Mouse (Mus musculus): ENCODE data around the gene Aqr. TPM values are rescaled to one million over a fixed set of nuclear protein-coding genes. Genes with fewer than 3 reads are reported as not detected.

Gene Aqr
- polyA plus RNA-seq, 1 experiment from 2014 or later: 45.4 TPM

DNA sequence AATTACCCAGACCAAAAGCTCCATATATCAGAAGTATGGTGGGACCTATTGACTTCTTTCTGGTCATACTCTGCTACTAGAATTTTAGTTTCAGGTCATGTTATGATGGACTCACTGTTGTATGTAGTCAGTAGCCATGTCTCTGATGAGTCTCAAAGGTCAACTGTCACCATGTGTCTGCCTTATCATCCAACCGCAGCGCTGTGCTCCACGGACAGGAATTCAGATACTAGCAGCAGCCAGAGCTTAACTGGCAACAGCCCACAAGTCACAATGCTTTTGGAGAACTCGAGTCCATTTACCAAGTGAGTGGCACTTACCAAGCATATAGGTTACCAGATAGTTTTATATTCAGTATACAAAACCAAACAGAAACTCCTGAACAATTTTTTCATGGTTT, 89.2 kb downstream of the Aqr start:
- ATAC-seq (ENCODE audit: low read depth): no peak

DNA sequence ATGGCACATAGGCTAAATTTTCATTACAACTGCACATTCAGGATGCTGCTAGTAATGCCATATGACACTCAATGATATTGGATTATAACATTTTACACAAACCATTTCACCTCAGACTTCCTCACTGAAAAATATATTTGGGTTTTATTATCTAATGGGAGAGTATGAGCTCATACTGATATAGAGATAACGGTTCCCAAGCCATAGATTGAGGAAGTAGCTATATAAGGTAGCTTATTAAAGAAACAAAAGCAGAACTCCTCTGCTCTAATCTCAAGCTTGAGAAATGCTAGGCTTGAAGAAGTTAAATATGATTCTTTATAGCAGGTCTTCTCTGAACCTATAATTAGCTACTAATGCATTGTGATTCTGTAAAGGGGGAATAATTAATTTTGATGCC, 90.3 kb downstream of the Aqr start:
- Histone ChIP-seq H3K27ac (ENCODE audit: low read depth, low read length) (no peak overlapping the region), H3K36me3 (ENCODE audit: control insufficient read depth, insufficient read depth, low read length) (peaks cover 19% of the 10 kb centered on the region; the same call in 1 of the 2 replicates), H3K4me3 (ENCODE audit: low read depth, low read length) (no peak overlapping the region), H3K4me1 (ENCODE audit: control insufficient read depth, insufficient read depth, low read length) (no peaks in the 10 kb centered on the region), H3K9me3 (ENCODE audit: control insufficient read depth, low read length) (no peaks in the 10 kb centered on the region), H3K27me3 (ENCODE audit: control insufficient read depth, insufficient read depth, low read length) (no peaks in the 10 kb centered on the region), H3K9ac (replicated peaks; ENCODE audit: low read depth, low read length) (no peak overlapping the region), H3K4me2 (ENCODE audit: low read depth, low read length) (no peak overlapping the region)
- ATAC-seq (ENCODE audit: low read depth): no peak
- 81% methylated on average over 1 of the region's 1 CpGs for WGBS

More for the DNA sequence above, 89.2 kb downstream of the Aqr start:
- no peak overlapping the region for H3K4me2 ChIP-seq (ENCODE audit: low read depth, low read length)
- H3K9ac ChIP-seq (replicated peaks; ENCODE audit: low read depth, low read length): no peak overlapping the region
- H3K27ac ChIP-seq (ENCODE audit: low read depth, low read length): no peak overlapping the region
- H3K27me3 ChIP-seq (ENCODE audit: control insufficient read depth, insufficient read depth, low read length): no peaks in the 10 kb centered on the region
- peaks cover 26% of the 10 kb centered on the region; the same call in 1 of the 2 replicates for H3K36me3 ChIP-seq (ENCODE audit: control insufficient read depth, insufficient read depth, low read length)
- H3K9me3 ChIP-seq (ENCODE audit: control insufficient read depth, low read length): no peaks in the 10 kb centered on the region
- H3K4me3 ChIP-seq (ENCODE audit: low read depth, low read length): no peak overlapping the region
- H3K4me1 ChIP-seq (ENCODE audit: control insufficient read depth, insufficient read depth, low read length): no peaks in the 10 kb centered on the region
- 97% methylated on average over 4 of the region's 4 CpGs for WGBS

DNA sequence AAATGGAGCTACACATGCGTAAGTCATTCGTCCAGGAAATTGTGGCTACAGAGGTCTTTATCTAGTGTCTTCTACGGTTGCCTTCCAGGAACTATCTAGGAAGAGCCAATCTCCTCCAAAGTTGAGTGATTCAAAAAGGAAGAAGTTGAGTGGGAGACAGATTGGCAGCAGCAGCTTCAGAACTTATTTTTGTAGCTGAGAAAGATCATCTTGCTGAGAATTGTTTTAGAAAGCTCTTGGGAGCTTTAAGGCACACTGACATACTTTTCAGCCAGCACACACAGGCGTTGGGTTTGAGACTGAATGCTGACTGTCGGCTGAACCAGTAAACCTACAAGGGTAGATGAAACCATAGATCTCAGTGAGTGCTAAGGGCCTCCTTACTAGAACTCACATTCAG, 91.5 kb downstream of the Aqr start:
- no peak for ATAC-seq (ENCODE audit: low read depth)
- no peak overlapping the region for H3K9ac ChIP-seq (replicated peaks; ENCODE audit: low read depth, low read length)
- no peak overlapping the region for H3K4me3 ChIP-seq (ENCODE audit: low read depth, low read length)
- no peak overlapping the region for H3K27ac ChIP-seq (ENCODE audit: low read depth, low read length)
- 0 out of 2 replicates have a peak, but pooled peaks cover 8% of the 10 kb centered on the region for H3K36me3 ChIP-seq (ENCODE audit: control insufficient read depth, insufficient read depth, low read length)
- H3K4me1 ChIP-seq (ENCODE audit: control insufficient read depth, insufficient read depth, low read length): no peaks in the 10 kb centered on the region
- WGBS: 93% methylated on average over 5 of the region's 5 CpGs
- H3K9me3 ChIP-seq (ENCODE audit: control insufficient read depth, low read length): no peaks in the 10 kb centered on the region
- H3K4me2 ChIP-seq (ENCODE audit: low read depth, low read length): no peak overlapping the region
- no peaks in the 10 kb centered on the region for H3K27me3 ChIP-seq (ENCODE audit: control insufficient read depth, insufficient read depth, low read length)

GRCm38 (mm10) chr2:114094696-114095095, 92.1 kb downstream of the Aqr start:
- no peak overlapping the region for H3K27ac ChIP-seq (ENCODE audit: low read depth, low read length)
- no peak overlapping the region for H3K4me2 ChIP-seq (ENCODE audit: low read depth, low read length)
- WGBS: 100% methylated on average over 1 of the region's 1 CpGs
- H3K9me3 ChIP-seq (ENCODE audit: control insufficient read depth, low read length): no peaks in the 10 kb centered on the region
- H3K4me1 ChIP-seq (ENCODE audit: control insufficient read depth, insufficient read depth, low read length): no peaks in the 10 kb centered on the region
- H3K4me3 ChIP-seq (ENCODE audit: low read depth, low read length): no peak overlapping the region
- H3K9ac ChIP-seq (replicated peaks; ENCODE audit: low read depth, low read length): no peak overlapping the region
- H3K27me3 ChIP-seq (ENCODE audit: control insufficient read depth, insufficient read depth, low read length): no peaks in the 10 kb centered on the region
- ATAC-seq (ENCODE audit: low read depth): no peak
- H3K36me3 ChIP-seq (ENCODE audit: control insufficient read depth, insufficient read depth, low read length): 0 out of 2 replicates have a peak, but pooled peaks cover 4% of the 10 kb centered on the region

DNA sequence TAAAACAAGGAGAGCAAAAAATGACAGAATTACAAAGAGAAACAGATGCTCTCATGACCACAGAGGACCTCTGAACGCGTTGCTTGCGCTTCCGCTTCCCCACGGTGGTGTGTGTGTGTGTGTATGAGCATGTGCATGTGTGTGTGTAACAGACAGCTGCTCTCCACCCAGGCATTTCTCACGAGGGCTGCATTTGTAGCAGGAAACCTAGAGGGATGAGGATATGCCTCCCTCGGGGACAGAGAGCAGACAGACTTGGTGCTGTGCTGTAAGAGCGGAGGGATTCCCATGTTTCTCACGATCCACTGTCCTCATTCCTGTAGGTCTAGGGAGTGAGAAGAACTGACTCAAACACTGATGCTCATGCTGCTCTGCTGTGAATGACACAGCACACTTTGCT, 93.2 kb downstream of the Aqr start:
- WGBS: 67% methylated on average over 9 of the region's 9 CpGs
- Histone ChIP-seq H3K9ac (replicated peaks; ENCODE audit: low read depth, low read length) (no peak overlapping the region), H3K36me3 (ENCODE audit: control insufficient read depth, insufficient read depth, low read length) (no peaks in the 10 kb centered on the region), H3K27me3 (ENCODE audit: control insufficient read depth, insufficient read depth, low read length) (no peaks in the 10 kb centered on the region), H3K4me3 (ENCODE audit: low read depth, low read length) (no peak overlapping the region), H3K9me3 (ENCODE audit: control insufficient read depth, low read length) (no peaks in the 10 kb centered on the region), H3K4me2 (ENCODE audit: low read depth, low read length) (no peak overlapping the region), H3K4me1 (ENCODE audit: control insufficient read depth, insufficient read depth, low read length) (no peaks in the 10 kb centered on the region), H3K27ac (ENCODE audit: low read depth, low read length) (no peak overlapping the region)
- peak; percentile 65; the same call in 1 of the 2 replicates for ATAC-seq (ENCODE audit: low read depth)

- ATAC-seq (ENCODE audit: low read depth): no peak
- no peaks in the 10 kb centered on the region for H3K36me3 ChIP-seq (ENCODE audit: control insufficient read depth, insufficient read depth, low read length)
- no peak overlapping the region for H3K4me2 ChIP-seq (ENCODE audit: low read depth, low read length)
- no peak overlapping the region for H3K9ac ChIP-seq (replicated peaks; ENCODE audit: low read depth, low read length)
- H3K27ac ChIP-seq (ENCODE audit: low read depth, low read length): no peak overlapping the region
- no peaks in the 10 kb centered on the region for H3K4me1 ChIP-seq (ENCODE audit: control insufficient read depth, insufficient read depth, low read length)
- 83% methylated on average over 3 of the region's 3 CpGs for WGBS
- H3K27me3 ChIP-seq (ENCODE audit: control insufficient read depth, insufficient read depth, low read length): no peaks in the 10 kb centered on the region
- H3K9me3 ChIP-seq (ENCODE audit: control insufficient read depth, low read length): no peaks in the 10 kb centered on the region
- H3K4me3 ChIP-seq (ENCODE audit: low read depth, low read length): no peak overlapping the region
Observed at GRCm38 (mm10) chr2:114089862-114090261, 97.0 kb downstream of the Aqr start.

GRCm38 (mm10) chr2:114087271-114087670, 99.6 kb downstream of the Aqr start:
- 75% methylated on average over 1 of the region's 1 CpGs for WGBS
- no peak overlapping the region for H3K4me2 ChIP-seq (ENCODE audit: low read depth, low read length)
- H3K9me3 ChIP-seq (ENCODE audit: control insufficient read depth, low read length): no peaks in the 10 kb centered on the region
- H3K9ac ChIP-seq (replicated peaks; ENCODE audit: low read depth, low read length): no peak overlapping the region
- H3K4me3 ChIP-seq (ENCODE audit: low read depth, low read length): no peak overlapping the region
- no peaks in the 10 kb centered on the region for H3K36me3 ChIP-seq (ENCODE audit: control insufficient read depth, insufficient read depth, low read length)
- no peaks in the 10 kb centered on the region for H3K4me1 ChIP-seq (ENCODE audit: control insufficient read depth, insufficient read depth, low read length)
- ATAC-seq (ENCODE audit: low read depth): no peak
- no peak overlapping the region for H3K27ac ChIP-seq (ENCODE audit: low read depth, low read length)
- H3K27me3 ChIP-seq (ENCODE audit: control insufficient read depth, insufficient read depth, low read length): no peaks in the 10 kb centered on the region

DNA sequence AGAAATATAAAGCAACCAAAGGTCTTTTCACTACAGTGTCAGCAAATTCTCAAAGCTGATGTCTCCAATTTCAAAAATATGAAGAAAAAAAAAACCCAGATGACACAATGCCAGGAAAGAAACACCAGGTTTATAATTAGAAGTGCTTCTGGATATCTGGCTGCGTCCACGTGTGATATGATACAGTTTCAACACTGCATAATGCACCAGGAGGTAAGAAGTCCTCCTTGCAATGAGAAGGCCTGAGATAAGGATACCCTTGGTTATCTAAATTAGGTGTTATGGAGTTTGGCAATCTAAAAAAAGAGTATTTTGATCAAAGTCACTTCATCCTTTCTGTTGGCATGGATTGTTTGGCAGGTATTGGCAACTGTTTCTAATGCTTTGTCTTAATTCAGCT, 114.9 kb downstream of the Aqr start:
- H3K4me1 ChIP-seq (ENCODE audit: control insufficient read depth, insufficient read depth, low read length): no peaks in the 10 kb centered on the region
- 92% methylated on average over 2 of the region's 2 CpGs for WGBS
- H3K9me3 ChIP-seq (ENCODE audit: control insufficient read depth, low read length): no peaks in the 10 kb centered on the region
- H3K36me3 ChIP-seq (ENCODE audit: control insufficient read depth, insufficient read depth, low read length): no peaks in the 10 kb centered on the region
- H3K4me2 ChIP-seq (ENCODE audit: low read depth, low read length): no peak overlapping the region
- no peak overlapping the region for H3K4me3 ChIP-seq (ENCODE audit: low read depth, low read length)
- no peaks in the 10 kb centered on the region for H3K27me3 ChIP-seq (ENCODE audit: control insufficient read depth, insufficient read depth, low read length)
- H3K27ac ChIP-seq (ENCODE audit: low read depth, low read length): no peak overlapping the region
- ATAC-seq (ENCODE audit: low read depth): no peak
- H3K9ac ChIP-seq (replicated peaks; ENCODE audit: low read depth, low read length): no peak overlapping the region

GRCm38 (mm10) chr2:114066226-114066625, 120.6 kb downstream of the Aqr start:
- 81% methylated on average over 3 of the region's 3 CpGs for WGBS
- no peaks in the 10 kb centered on the region for H3K27me3 ChIP-seq (ENCODE audit: control insufficient read depth, insufficient read depth, low read length)
- no peaks in the 10 kb centered on the region for H3K9me3 ChIP-seq (ENCODE audit: control insufficient read depth, low read length)
- no peaks in the 10 kb centered on the region for H3K4me1 ChIP-seq (ENCODE audit: control insufficient read depth, insufficient read depth, low read length)
- no peak for ATAC-seq (ENCODE audit: low read depth)
- H3K4me2 ChIP-seq (ENCODE audit: low read depth, low read length): no peak overlapping the region
- no peak overlapping the region for H3K9ac ChIP-seq (replicated peaks; ENCODE audit: low read depth, low read length)
- H3K27ac ChIP-seq (ENCODE audit: low read depth, low read length): no peak overlapping the region
- no peaks in the 10 kb centered on the region for H3K36me3 ChIP-seq (ENCODE audit: control insufficient read depth, insufficient read depth, low read length)
- no peak overlapping the region for H3K4me3 ChIP-seq (ENCODE audit: low read depth, low read length)

GRCm38 (mm10) chr2:114064004-114064403, 122.8 kb downstream of the Aqr start:
- Histone ChIP-seq H3K9ac (replicated peaks; ENCODE audit: low read depth, low read length) (no peak overlapping the region), H3K36me3 (ENCODE audit: control insufficient read depth, insufficient read depth, low read length) (no peaks in the 10 kb centered on the region), H3K4me3 (ENCODE audit: low read depth, low read length) (no peak overlapping the region), H3K27me3 (ENCODE audit: control insufficient read depth, insufficient read depth, low read length) (no peaks in the 10 kb centered on the region), H3K27ac (ENCODE audit: low read depth, low read length) (no peak overlapping the region), H3K4me2 (ENCODE audit: low read depth, low read length) (no peak overlapping the region), H3K4me1 (ENCODE audit: control insufficient read depth, insufficient read depth, low read length) (no peaks in the 10 kb centered on the region), H3K9me3 (ENCODE audit: control insufficient read depth, low read length) (no peaks in the 10 kb centered on the region)
- 77% methylated on average over 2 of the region's 2 CpGs for WGBS
- ATAC-seq (ENCODE audit: low read depth): no peak

Measured in neural tube, embryonic 14.5 days (tissue).